Mouse (Mus musculus): ENCODE measurements around the gene Disc1. TPM values are rescaled to one million over a fixed set of nuclear protein-coding genes. Genes with fewer than 3 reads are reported as not detected.

Disc1 gene
- polyA plus RNA-seq, 1 experiment from 2014 or later, result 2.6 TPM

- H3K4me1 ChIP-seq (ENCODE audit: control insufficient read depth, insufficient read depth, low read depth, low read length), result no peaks in the 10 kb centered on the region
- H3K27ac ChIP-seq (ENCODE audit: low read depth, low read length), result no peak overlapping the region
- H3K4me3 ChIP-seq (ENCODE audit: low read length), result no peak overlapping the region
- peaks cover 4% of the 10 kb centered on the region; the same call in 1 of the 2 replicates for H3K9me3 ChIP-seq (ENCODE audit: control insufficient read depth, low read length)
- H3K4me2 ChIP-seq (ENCODE audit: low read length), result no peak overlapping the region
- WGBS, result 76% methylated on average over 12 of the region's 12 CpGs
- H3K36me3 ChIP-seq (ENCODE audit: control insufficient read depth, insufficient read depth, low read length), result no peaks in the 10 kb centered on the region
- no peak for ATAC-seq
- peaks cover 2% of the 10 kb centered on the region; the same call in 1 of the 2 replicates for H3K27me3 ChIP-seq (replicated peaks; ENCODE audit: control insufficient read depth, insufficient read depth, low read length)
- H3K9ac ChIP-seq (ENCODE audit: low read depth, low read length), result no peak overlapping the region
Measured at GRCm38 (mm10) chr8:125285966-125286681, 232.1 kb downstream of the Disc1 start.

DNA sequence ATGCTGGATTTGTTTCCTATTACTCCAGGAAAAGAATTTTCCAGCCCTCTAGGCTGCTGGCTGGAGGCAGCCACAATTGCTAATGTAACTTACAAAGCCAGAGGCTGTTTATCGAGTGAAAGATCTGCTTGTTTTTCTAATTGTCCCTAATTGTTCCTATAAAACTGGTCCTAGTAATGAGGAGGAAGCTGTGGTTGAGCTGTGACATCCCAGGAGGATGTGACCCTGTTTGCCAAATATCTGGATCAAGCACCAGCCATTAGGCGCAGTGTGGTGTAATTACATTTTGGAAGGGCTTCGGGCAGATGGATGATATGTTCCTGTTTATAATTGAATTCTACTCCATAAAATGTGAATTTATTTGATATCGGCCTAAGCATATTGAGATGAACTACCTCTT, 233.3 kb downstream of the Disc1 start:
- H3K4me2 ChIP-seq (ENCODE audit: low read length), result no peak overlapping the region
- H3K9ac ChIP-seq (ENCODE audit: low read depth, low read length), result no peak overlapping the region
- H3K36me3 ChIP-seq (ENCODE audit: control insufficient read depth, insufficient read depth, low read length), result no peaks in the 10 kb centered on the region
- H3K4me3 ChIP-seq (ENCODE audit: low read length), result no peak overlapping the region
- H3K4me1 ChIP-seq (ENCODE audit: control insufficient read depth, insufficient read depth, low read depth, low read length), result no peaks in the 10 kb centered on the region
- WGBS, result 59% methylated on average over 4 of the region's 4 CpGs
- H3K27me3 ChIP-seq (replicated peaks; ENCODE audit: control insufficient read depth, insufficient read depth, low read length), result peaks cover 2% of the 10 kb centered on the region; the same call in 1 of the 2 replicates
- peaks cover 4% of the 10 kb centered on the region; the same call in 1 of the 2 replicates for H3K9me3 ChIP-seq (ENCODE audit: control insufficient read depth, low read length)
- H3K27ac ChIP-seq (ENCODE audit: low read depth, low read length), result no peak overlapping the region
- ATAC-seq, result no peak

- H3K4me3 ChIP-seq (ENCODE audit: low read length), result no peak overlapping the region
- H3K27ac ChIP-seq (ENCODE audit: low read depth, low read length), result no peak overlapping the region
- 65% methylated on average over 7 of the region's 7 CpGs for WGBS
- H3K9me3 ChIP-seq (ENCODE audit: control insufficient read depth, low read length), result peaks cover 4% of the 10 kb centered on the region; the same call in 1 of the 2 replicates
- no peak overlapping the region for H3K4me2 ChIP-seq (ENCODE audit: low read length)
- no peak overlapping the region for H3K9ac ChIP-seq (ENCODE audit: low read depth, low read length)
- H3K27me3 ChIP-seq (replicated peaks; ENCODE audit: control insufficient read depth, insufficient read depth, low read length), result no peaks in the 10 kb centered on the region
- no peak for ATAC-seq
- H3K36me3 ChIP-seq (ENCODE audit: control insufficient read depth, insufficient read depth, low read length), result no peaks in the 10 kb centered on the region
- no peaks in the 10 kb centered on the region for H3K4me1 ChIP-seq (ENCODE audit: control insufficient read depth, insufficient read depth, low read depth, low read length)
Measured at GRCm38 (mm10) chr8:125287841-125288341, 233.9 kb downstream of the Disc1 start.

DNA sequence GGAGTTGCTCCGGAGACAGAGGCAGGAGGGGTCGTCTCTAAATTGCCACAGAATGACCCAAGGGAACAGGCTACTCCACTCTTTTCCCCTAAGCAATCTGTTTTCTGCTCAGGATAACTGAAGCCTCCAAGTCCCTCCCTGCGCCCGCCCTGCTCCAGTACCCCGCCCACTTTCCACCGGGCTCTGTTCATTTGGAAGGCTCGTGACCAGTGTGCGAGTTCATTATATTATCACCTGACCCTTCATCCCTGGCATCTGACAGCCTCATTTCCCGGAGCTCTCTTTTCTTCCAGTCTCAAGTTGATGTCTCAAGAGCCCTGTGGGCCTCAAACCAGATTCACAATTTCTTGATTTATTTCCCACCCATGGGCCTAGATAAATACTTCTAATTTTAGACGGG, 237.5 kb downstream of the Disc1 start:
- H3K9me3 ChIP-seq (ENCODE audit: control insufficient read depth, low read length), result peaks cover 4% of the 10 kb centered on the region; the same call in 1 of the 2 replicates
- ATAC-seq, result no peak
- no peak overlapping the region for H3K4me3 ChIP-seq (ENCODE audit: low read length)
- H3K4me1 ChIP-seq (ENCODE audit: control insufficient read depth, insufficient read depth, low read depth, low read length), result peaks cover 5% of the 10 kb centered on the region
- H3K36me3 ChIP-seq (ENCODE audit: control insufficient read depth, insufficient read depth, low read length), result no peaks in the 10 kb centered on the region
- WGBS, result 67% methylated on average over 10 of the region's 10 CpGs
- H3K9ac ChIP-seq (ENCODE audit: low read depth, low read length), result no peak overlapping the region
- no peak overlapping the region for H3K27ac ChIP-seq (ENCODE audit: low read depth, low read length)
- no peak overlapping the region for H3K4me2 ChIP-seq (ENCODE audit: low read length)
- no peaks in the 10 kb centered on the region for H3K27me3 ChIP-seq (replicated peaks; ENCODE audit: control insufficient read depth, insufficient read depth, low read length)

DNA sequence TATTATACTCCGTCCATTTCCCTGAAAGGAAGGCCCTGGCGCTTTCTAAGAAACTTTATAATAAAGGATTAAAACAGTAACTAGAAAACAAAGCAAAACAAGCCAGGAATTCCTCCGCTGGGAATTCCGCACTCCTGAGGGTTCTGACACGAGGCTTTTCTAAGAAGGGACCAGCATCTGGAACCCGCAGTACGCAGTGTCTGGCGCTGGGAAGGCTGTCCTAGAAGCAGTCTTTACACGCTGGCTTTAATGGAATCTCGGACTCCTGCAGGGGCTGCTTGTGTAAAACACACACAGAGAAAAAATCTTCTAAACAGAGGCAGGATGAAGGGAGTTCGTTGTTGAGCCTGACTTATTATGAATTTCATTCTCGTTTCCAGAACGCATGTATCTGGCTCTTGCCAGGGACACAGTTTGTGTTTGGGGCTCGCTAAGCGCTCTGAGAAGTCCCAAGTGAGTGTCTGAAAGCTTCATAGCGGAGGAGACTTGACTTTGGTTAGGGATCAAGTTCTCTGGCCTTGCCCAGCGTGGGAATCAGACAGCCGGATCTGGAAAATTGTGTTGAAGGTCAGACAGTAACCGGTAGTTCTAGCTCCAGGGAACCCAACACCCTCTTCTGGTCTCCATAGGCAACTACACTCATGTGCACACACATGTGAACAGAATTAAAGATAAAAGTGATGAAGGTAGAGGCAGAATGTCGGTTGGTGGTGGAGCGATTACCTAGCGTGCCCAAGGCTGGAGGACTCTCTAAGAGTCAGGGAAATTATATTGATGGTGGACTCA, 238.1 kb downstream of the Disc1 start:
- H3K36me3 ChIP-seq (ENCODE audit: control insufficient read depth, insufficient read depth, low read length), result no peaks in the 10 kb centered on the region
- no peak overlapping the region for H3K9ac ChIP-seq (ENCODE audit: low read depth, low read length)
- H3K27me3 ChIP-seq (replicated peaks; ENCODE audit: control insufficient read depth, insufficient read depth, low read length), result no peaks in the 10 kb centered on the region
- peaks cover 5% of the 10 kb centered on the region for H3K4me1 ChIP-seq (ENCODE audit: control insufficient read depth, insufficient read depth, low read depth, low read length)
- H3K27ac ChIP-seq (ENCODE audit: low read depth, low read length), result peak overlapping the region; percentile 25; the same call in 1 of the 2 replicates
- WGBS, result 80% methylated on average over 22 of the region's 22 CpGs
- H3K9me3 ChIP-seq (ENCODE audit: control insufficient read depth, low read length), result peaks cover 4% of the 10 kb centered on the region; the same call in 1 of the 2 replicates
- no peak for ATAC-seq
- H3K4me2 ChIP-seq (ENCODE audit: low read length), result no peak overlapping the region
- H3K4me3 ChIP-seq (ENCODE audit: low read length), result no peak overlapping the region

DNA sequence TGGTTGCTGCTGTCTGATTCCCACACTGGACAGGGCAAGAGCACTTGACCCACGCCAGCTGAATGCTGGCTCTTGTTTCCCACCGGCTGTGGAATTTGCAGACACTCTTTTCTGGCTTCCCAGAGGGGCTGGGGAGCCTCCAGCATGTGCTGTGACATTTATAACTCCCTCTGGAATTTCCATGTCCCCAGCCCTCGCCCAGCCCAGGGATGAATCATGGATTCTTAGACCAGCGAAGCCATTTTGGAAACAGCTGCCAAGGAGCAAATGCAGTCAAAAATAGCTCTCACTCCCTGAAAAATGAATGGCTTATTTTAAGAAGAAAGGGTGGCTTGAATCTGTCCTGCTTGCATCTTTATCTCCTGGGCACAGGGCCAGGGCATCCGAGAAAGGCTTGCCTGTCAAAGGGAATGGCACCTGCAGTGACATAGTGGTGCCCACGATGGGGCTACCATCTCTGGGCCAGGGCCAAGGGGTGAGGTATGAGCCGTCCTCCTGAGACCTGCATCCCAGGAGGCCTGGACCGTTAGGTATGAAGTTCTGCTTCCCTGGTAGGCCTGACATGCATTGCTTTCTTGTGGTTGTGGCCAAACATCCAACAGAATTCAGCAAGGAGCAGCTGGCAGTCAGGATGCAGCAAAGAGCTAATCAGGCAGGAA, 239.1 kb downstream of the Disc1 start:
- peak overlapping the region; percentile 61 for H3K27ac ChIP-seq (ENCODE audit: low read depth, low read length)
- 47% methylated on average over 8 of the region's 8 CpGs for WGBS

GRCm38 (mm10) chr8:125299248-125299647, 245.3 kb downstream of the Disc1 start:
- H3K36me3 ChIP-seq (ENCODE audit: control insufficient read depth, insufficient read depth, low read length), result no peaks in the 10 kb centered on the region
- no peak overlapping the region for H3K4me3 ChIP-seq (ENCODE audit: low read length)
- 45% methylated on average over 4 of the region's 4 CpGs for WGBS

More for the DNA sequence above, 239.1 kb downstream of the Disc1 start:
- no peaks in the 10 kb centered on the region for H3K36me3 ChIP-seq (ENCODE audit: control insufficient read depth, insufficient read depth, low read length)
- H3K4me2 ChIP-seq (ENCODE audit: low read length), result no peak overlapping the region
- H3K27me3 ChIP-seq (replicated peaks; ENCODE audit: control insufficient read depth, insufficient read depth, low read length), result no peaks in the 10 kb centered on the region
- peaks cover 4% of the 10 kb centered on the region; the same call in 1 of the 2 replicates for H3K9me3 ChIP-seq (ENCODE audit: control insufficient read depth, low read length)
- H3K4me3 ChIP-seq (ENCODE audit: low read length), result no peak overlapping the region
- H3K9ac ChIP-seq (ENCODE audit: low read depth, low read length), result no peak overlapping the region
- 0 out of 2 replicates have a peak, but pooled peaks have one; percentile 42 for ATAC-seq
- H3K4me1 ChIP-seq (ENCODE audit: control insufficient read depth, insufficient read depth, low read depth, low read length), result peaks cover 5% of the 10 kb centered on the region

GRCm38 (mm10) chr8:125301931-125302361, 248.0 kb downstream of the Disc1 start:
- no peak for ATAC-seq
- H3K27me3 ChIP-seq (replicated peaks; ENCODE audit: control insufficient read depth, insufficient read depth, low read length), result no peaks in the 10 kb centered on the region
- WGBS, result 56% methylated on average over 8 of the region's 8 CpGs

More at GRCm38 (mm10) chr8:125299248-125299647, 245.3 kb downstream of the Disc1 start:
- Histone ChIP-seq H3K27ac (ENCODE audit: low read depth, low read length) (no peak overlapping the region), H3K9me3 (ENCODE audit: control insufficient read depth, low read length) (no peaks in the 10 kb centered on the region), H3K9ac (ENCODE audit: low read depth, low read length) (no peak overlapping the region), H3K27me3 (replicated peaks; ENCODE audit: control insufficient read depth, insufficient read depth, low read length) (no peaks in the 10 kb centered on the region), H3K4me1 (ENCODE audit: control insufficient read depth, insufficient read depth, low read depth, low read length) (peaks cover 2% of the 10 kb centered on the region), H3K4me2 (ENCODE audit: low read length) (no peak overlapping the region)
- no peak for ATAC-seq

More at GRCm38 (mm10) chr8:125301931-125302361, 248.0 kb downstream of the Disc1 start:
- Histone ChIP-seq H3K27ac (ENCODE audit: low read depth, low read length) (no peak overlapping the region), H3K4me2 (ENCODE audit: low read length) (no peak overlapping the region), H3K4me1 (ENCODE audit: control insufficient read depth, insufficient read depth, low read depth, low read length) (0 out of 2 replicates have a peak, but pooled peaks cover under 1% of the 10 kb centered on the region), H3K9me3 (ENCODE audit: control insufficient read depth, low read length) (no peaks in the 10 kb centered on the region), H3K9ac (ENCODE audit: low read depth, low read length) (no peak overlapping the region), H3K4me3 (ENCODE audit: low read length) (no peak overlapping the region), H3K36me3 (ENCODE audit: control insufficient read depth, insufficient read depth, low read length) (no peaks in the 10 kb centered on the region)

Data from hindbrain, embryonic 16.5 days (tissue).